ENCODE assay signal across 39 mouse cellular contexts in genomic region chr8:65028959-65029686, GRCm38 (mm10). TPM values are rescaled to one million over a fixed set of nuclear protein-coding genes. Genes with fewer than 3 reads are reported as not detected.
A peak's percentile ranks its signal among the peaks of the same experiment; 100 is the strongest.
DNase-seq lines count a peak whose midpoint lies in the region; TF ChIP-seq lines count a peak whose summit lies in the region.
"Had no signal": no experiment of that assay in that cellular context is flagged by ENCODE, and none has a peak within 500 bp of the region (broad histone marks: within the 10 kb centered on the region; RNA-seq: fewer than 3 reads in every experiment).

No protein-coding gene starts in this region.

- H3K27me3 ChIP-seq in heart, embryonic 10.5 days (ENCODE audit: insufficient read depth, poor library complexity, severe bottlenecking) = no peaks in the 10 kb centered on the region
- H3K27me3 ChIP-seq: embryonic facial prominence, embryonic 13.5 days; forebrain, embryonic 15.5 days; heart, embryonic 13.5 days; liver, embryonic 13.5 days had no signal

- no peaks in the 10 kb centered on the region for H3K36me3 ChIP-seq in heart, embryonic 10.5 days
- H3K36me3 ChIP-seq in ES-E14 (ENCODE audit: control insufficient read depth, insufficient read depth, low read length, poor library complexity, severe bottlenecking) = peaks cover 3% of the 10 kb centered on the region; the same call in 1 of the 2 replicates
- H3K36me3 ChIP-seq: embryonic facial prominence, embryonic 13.5 days; forebrain, embryonic 10.5 days; forebrain, embryonic 15.5 days; heart, embryonic 13.5 days; liver, embryonic 13.5 days had no signal

- in situ Hi-C loops in ES-E14 (cut with MboI; ENCODE audit: low sequenced_read_pairs in 2 of 2, unreplicated experiment in 2 of 2) = loop anchor here in 1 of 2 experiments (10.0 kb wide), 1 partner anchor 56 kb away; no protein-coding TSS in a partner anchor

- H3K4me1 ChIP-seq in heart, embryonic 10.5 days = no peaks in the 10 kb centered on the region
- H3K4me1 ChIP-seq in ES-E14 (ENCODE audit: control insufficient read depth in 2 of 2, insufficient read depth in 2 of 2, low read length in 2 of 2, poor library complexity in 1 of 2) = peaks cover 6 to 8% of the 10 kb centered on the region in 2 experiments; a peak in 3 of 4 replicates
- H3K4me1 ChIP-seq: forebrain, embryonic 15.5 days; heart, embryonic 13.5 days; liver, embryonic 13.5 days had no signal

- no peak overlapping the region for H3K9ac ChIP-seq in ES-E14 (ENCODE audit: insufficient read depth, low read depth, low read length, poor library complexity, severe bottlenecking)
- H3K9ac ChIP-seq: embryonic facial prominence, embryonic 13.5 days; forebrain, embryonic 15.5 days; heart, embryonic 13.5 days; hindbrain, embryonic 14.5 days; liver, embryonic 13.5 days had no signal

- no peak overlapping the region for H3K27ac ChIP-seq in heart, embryonic 10.5 days
- no peak overlapping the region for H3K27ac ChIP-seq in layer of hippocampus, adult 2 months
- H3K27ac ChIP-seq in ES-E14 (ENCODE audit: insufficient read depth, low read depth, low read length, poor library complexity, severe bottlenecking) = no peak overlapping the region
- H3K27ac ChIP-seq: embryonic facial prominence, embryonic 13.5 days; forebrain, embryonic 10.5 days; forebrain, embryonic 15.5 days; heart, adult 2 months; heart, embryonic 13.5 days; hindbrain, embryonic 14.5 days; liver, embryonic 13.5 days had no signal

- DNase-seq in heart, adult 11 months = peak; percentile 70
- DNase-seq in heart, embryonic 10.5 days (ENCODE audit: low spot score) = no peak
- DNase-seq in layer of hippocampus, adult 2 months (ENCODE audit: low spot score in 2 of 2) = no peak
- DNase-seq in layer of hippocampus, adult 18-20 months (ENCODE audit: low spot score in 2 of 2) = no peak
- no peak for DNase-seq in ES-E14 (ENCODE audit: low read depth, low spot score)
- DNase-seq in retina, postnatal 1 day = peak; percentile 24
- no peak for DNase-seq in right cerebral cortex, postnatal 36 days (ENCODE audit: low spot score in 2 of 2)
- no peak for DNase-seq in liver
- DNase-seq: adrenal gland, postnatal 25 days; cerebellum, adult 18-20 months; cerebellum, postnatal 10 days; gastrocnemius, postnatal 25 days; heart, adult 2 months; heart, postnatal 10 days; kidney, postnatal 10 days; layer of hippocampus, postnatal 36 days; left cerebral cortex, postnatal 4 days; liver, embryonic 13.5 days; lung, adult 18-20 months; lung, postnatal 14 days; right cerebral cortex, postnatal 25 days; thymus, adult 2 months; thymus, postnatal 36 days had no signal

- 0 out of 2 replicates have a peak, but pooled peaks have one; percentile 21 for TF ChIP-seq CTCF in layer of hippocampus, adult 2 months (conservative IDR thresholded peaks at IDR 0.05)

- 78% methylated on average over 12 of the region's 12 CpGs for WGBS in heart, embryonic 10.5 days

- no peak overlapping the region for H3K4me3 ChIP-seq in heart, embryonic 10.5 days
- no peak overlapping the region for H3K4me3 ChIP-seq in layer of hippocampus, adult 2 months
- H3K4me3 ChIP-seq in ES-E14 (ENCODE audit: insufficient read depth in 1 of 2, low read depth in 1 of 2, low read length in 2 of 2, poor library complexity in 1 of 2, severe bottlenecking in 1 of 2) = 0 out of 4 replicates have a peak overlapping the region, but pooled peaks of 1 of the 2 experiments have one; percentile 11
- H3K4me3 ChIP-seq: embryonic facial prominence, embryonic 13.5 days; forebrain, embryonic 10.5 days; forebrain, embryonic 15.5 days; heart, adult 2 months; heart, embryonic 13.5 days; liver, embryonic 13.5 days had no signal

- no peaks in the 10 kb centered on the region for H3K9me3 ChIP-seq in heart, embryonic 10.5 days
- H3K9me3 ChIP-seq in ES-E14 (ENCODE audit: control insufficient read depth, insufficient read depth, low read depth, low read length) = no peaks in the 10 kb centered on the region
- H3K9me3 ChIP-seq: embryonic facial prominence, embryonic 13.5 days; forebrain, embryonic 10.5 days; forebrain, embryonic 15.5 days; heart, embryonic 13.5 days; liver, embryonic 13.5 days had no signal

TF ChIP-seq in ES-E14, 5 proteins besides CTCF, POLR2A, EP300 and RAD21:
- TF ChIP-seq ZC3H11A (IDR thresholded peaks at IDR 0.05; ENCODE audit: borderline replicate concordance, low read depth, low read length) (peak; percentile 72), HCFC1 (IDR thresholded peaks at IDR 0.05; ENCODE audit: borderline replicate concordance, insufficient read depth, low read length) (no peak)

RNA-seq across cellular contexts. Expression of gene Apela, which starts 8.0 kb away (rescaled TPM):
- 10.7 and 13.8 TPM in 2 replicates for polyA plus RNA-seq in heart, embryonic 10.5 days (2016; fragmentation: Nextera tagmentation; extraction: Ambion mirVana)
- under 1 TPM in 1 of 2 experiments, not detected in 1; 0.91 TPM for total RNA-seq in layer of hippocampus, adult 2 months (2021)
- total RNA-seq in layer of hippocampus, adult 18-20 months (2021) = not detected
- total RNA-seq in ES-E14 (2012; rRNA removed) = 12.7 and 22.8 TPM in 2 replicates
- total RNA-seq: adrenal gland, postnatal 25 days; common myeloid progenitor, adult 5-6 weeks; gastrocnemius, adult 18-20 months; gastrocnemius, postnatal 25 days; heart, adult 2 months; hematopoietic stem cell, adult 5-6 weeks; layer of hippocampus, postnatal 36 days; neutrophil, adult 5-6 weeks had no signal
- polyA plus RNA-seq: C2C12; spleen, adult 2 months had no signal

RNA-seq across cellular contexts. Expression of gene Trim60, which starts 10.7 kb away (rescaled TPM):
- not detected in 2 replicates for polyA plus RNA-seq in heart, embryonic 10.5 days (2016; fragmentation: Nextera tagmentation; extraction: Ambion mirVana)
- not detected for total RNA-seq in layer of hippocampus, adult 2 months (2021)
- not detected for total RNA-seq in layer of hippocampus, adult 18-20 months (2021)
- total RNA-seq in ES-E14 (2012; rRNA removed) = not detected in 2 replicates
- total RNA-seq: adrenal gland, postnatal 25 days; common myeloid progenitor, adult 5-6 weeks; gastrocnemius, adult 18-20 months; gastrocnemius, postnatal 25 days; heart, adult 2 months; heart, postnatal 10 days; hematopoietic stem cell, adult 5-6 weeks; layer of hippocampus, postnatal 36 days; left cerebral cortex, postnatal 4 days; neutrophil, adult 5-6 weeks had no signal
- polyA plus RNA-seq: C2C12; embryonic facial prominence, embryonic 13.5 days; forebrain, embryonic 10.5 days; forebrain, embryonic 15.5 days; frontal cortex, adult 2 months; heart, adult 2 months; heart, embryonic 13.5 days; intestine, postnatal 0 days; liver, embryonic 13.5 days; midbrain, embryonic 16.5 days; neural tube, embryonic 11.5 days; spleen, adult 2 months; thymus, adult 2 months had no signal

RNA-seq across cellular contexts. Expression of gene Trim61, which starts 10.8 kb away (rescaled TPM):
- polyA plus RNA-seq in heart, embryonic 10.5 days (2016; fragmentation: Nextera tagmentation; extraction: Ambion mirVana) = 0.16 TPM in 2 replicates
- not detected for total RNA-seq in layer of hippocampus, adult 2 months (2021)
- not detected for total RNA-seq in layer of hippocampus, adult 18-20 months (2021)
- 0.09 TPM in 1 of 2 replicates, not detected in the other for total RNA-seq in ES-E14 (2012; rRNA removed)
- total RNA-seq: adrenal gland, postnatal 25 days; common myeloid progenitor, adult 5-6 weeks; gastrocnemius, adult 18-20 months; gastrocnemius, postnatal 25 days; heart, adult 2 months; heart, postnatal 10 days; hematopoietic stem cell, adult 5-6 weeks; layer of hippocampus, postnatal 36 days; left cerebral cortex, postnatal 4 days; neutrophil, adult 5-6 weeks had no signal
- polyA plus RNA-seq: C2C12; forebrain, embryonic 15.5 days; frontal cortex, adult 2 months; heart, adult 2 months; liver, embryonic 13.5 days; midbrain, embryonic 16.5 days; spleen, adult 2 months; thymus, adult 2 months had no signal

RNA-seq across cellular contexts. Expression of gene Trim75, which starts 41.5 kb away (rescaled TPM):
- polyA plus RNA-seq in heart, embryonic 10.5 days (2016; fragmentation: Nextera tagmentation; extraction: Ambion mirVana) = not detected in 2 replicates
- total RNA-seq in layer of hippocampus, adult 2 months (2021) = not detected
- not detected for total RNA-seq in layer of hippocampus, adult 18-20 months (2021)
- total RNA-seq in ES-E14 (2012; rRNA removed) = 0.18 and 0.32 TPM in 2 replicates
- total RNA-seq: adrenal gland, postnatal 25 days; common myeloid progenitor, adult 5-6 weeks; gastrocnemius, adult 18-20 months; gastrocnemius, postnatal 25 days; heart, adult 2 months; heart, postnatal 10 days; hematopoietic stem cell, adult 5-6 weeks; layer of hippocampus, postnatal 36 days; left cerebral cortex, postnatal 4 days; neutrophil, adult 5-6 weeks had no signal
- polyA plus RNA-seq: embryonic facial prominence, embryonic 13.5 days; forebrain, embryonic 10.5 days; forebrain, embryonic 15.5 days; frontal cortex, adult 2 months; heart, adult 2 months; heart, embryonic 13.5 days; hindbrain, embryonic 14.5 days; intestine, postnatal 0 days; liver, embryonic 13.5 days; neural tube, embryonic 11.5 days; spleen, adult 2 months; thymus, adult 2 months had no signal

RNA-seq across cellular contexts. Expression of gene Gm10663, which starts 45.7 kb away (rescaled TPM):
- not detected in 2 replicates for polyA plus RNA-seq in heart, embryonic 10.5 days (2016; fragmentation: Nextera tagmentation; extraction: Ambion mirVana)
- not detected for total RNA-seq in layer of hippocampus, adult 2 months (2021)
- not detected for total RNA-seq in layer of hippocampus, adult 18-20 months (2021)
- total RNA-seq in ES-E14 (2012; rRNA removed) = not detected in 2 replicates
- total RNA-seq: adrenal gland, postnatal 25 days; common myeloid progenitor, adult 5-6 weeks; gastrocnemius, adult 18-20 months; gastrocnemius, postnatal 25 days; heart, adult 2 months; heart, postnatal 10 days; hematopoietic stem cell, adult 5-6 weeks; layer of hippocampus, postnatal 36 days; left cerebral cortex, postnatal 4 days; neutrophil, adult 5-6 weeks had no signal
- polyA plus RNA-seq: C2C12; embryonic facial prominence, embryonic 13.5 days; forebrain, embryonic 10.5 days; forebrain, embryonic 15.5 days; frontal cortex, adult 2 months; heart, adult 2 months; heart, embryonic 13.5 days; hindbrain, embryonic 14.5 days; intestine, postnatal 0 days; limb, embryonic 14.5 days; liver, embryonic 13.5 days; midbrain, embryonic 16.5 days; neural tube, embryonic 11.5 days; spleen, adult 2 months; thymus, adult 2 months had no signal

Comparison
In these comparisons a context has a peak if more than half of its experiments do, and no peak if none do; other contexts are left out.
1. DNase-seq: peak in heart, adult 11 months (single experiment) and retina, postnatal 1 day (single experiment); none in heart, embryonic 10.5 days (single experiment), layer of hippocampus, adult 2 months (0 of 2), layer of hippocampus, adult 18-20 months (0 of 2), ES-E14 (single experiment), right cerebral cortex, postnatal 36 days (0 of 2) and liver (single experiment).